Mouse (Mus musculus): ENCODE measurements around the gene Gm20388. TPM values are rescaled to one million over a fixed set of nuclear protein-coding genes. Genes with fewer than 3 reads are reported as not detected.

The Gm20388 gene
- polyA plus RNA-seq, 1 experiment from 2014 or later = 12.4 TPM

GRCm38 (mm10) chr8:123819683-123820610, 3909.3 kb downstream of the Gm20388 start:
- Histone ChIP-seq H3K9me3 (ENCODE audit: control insufficient read depth, low read length) (no peaks in the 10 kb centered on the region), H3K4me1 (ENCODE audit: control insufficient read depth, insufficient read depth, low read depth, low read length) (no peaks in the 10 kb centered on the region), H3K27ac (ENCODE audit: low read depth, low read length) (no peak overlapping the region), H3K4me3 (ENCODE audit: low read length) (no peak overlapping the region), H3K9ac (ENCODE audit: low read depth, low read length) (no peak overlapping the region), H3K27me3 (replicated peaks; ENCODE audit: control insufficient read depth, insufficient read depth, low read length) (no peaks in the 10 kb centered on the region), H3K4me2 (ENCODE audit: low read length) (no peak overlapping the region), H3K36me3 (ENCODE audit: control insufficient read depth, insufficient read depth, low read length) (peaks cover 7% of the 10 kb centered on the region)
- no peak for ATAC-seq
- WGBS = 92% methylated on average over 19 of the region's 19 CpGs

GRCm38 (mm10) chr8:123820780-123821179, 3910.1 kb downstream of the Gm20388 start:
- Histone ChIP-seq H3K4me2 (ENCODE audit: low read length) (no peak overlapping the region), H3K4me1 (ENCODE audit: control insufficient read depth, insufficient read depth, low read depth, low read length) (no peaks in the 10 kb centered on the region), H3K9ac (ENCODE audit: low read depth, low read length) (no peak overlapping the region), H3K4me3 (ENCODE audit: low read length) (no peak overlapping the region), H3K9me3 (ENCODE audit: control insufficient read depth, low read length) (no peaks in the 10 kb centered on the region), H3K27me3 (replicated peaks; ENCODE audit: control insufficient read depth, insufficient read depth, low read length) (no peaks in the 10 kb centered on the region), H3K36me3 (ENCODE audit: control insufficient read depth, insufficient read depth, low read length) (peaks cover 7% of the 10 kb centered on the region), H3K27ac (ENCODE audit: low read depth, low read length) (no peak overlapping the region)
- no peak for ATAC-seq
- WGBS = 94% methylated on average over 6 of the region's 6 CpGs

GRCm38 (mm10) chr8:123823111-123823510, 3912.5 kb downstream of the Gm20388 start:
- Histone ChIP-seq H3K27ac (ENCODE audit: low read depth, low read length) (no peak overlapping the region), H3K4me2 (ENCODE audit: low read length) (no peak overlapping the region), H3K36me3 (ENCODE audit: control insufficient read depth, insufficient read depth, low read length) (peaks cover 11% of the 10 kb centered on the region), H3K4me1 (ENCODE audit: control insufficient read depth, insufficient read depth, low read depth, low read length) (no peaks in the 10 kb centered on the region), H3K27me3 (replicated peaks; ENCODE audit: control insufficient read depth, insufficient read depth, low read length) (no peaks in the 10 kb centered on the region), H3K4me3 (ENCODE audit: low read length) (no peak overlapping the region), H3K9ac (ENCODE audit: low read depth, low read length) (no peak overlapping the region), H3K9me3 (ENCODE audit: control insufficient read depth, low read length) (no peaks in the 10 kb centered on the region)
- no peak for ATAC-seq
- 96% methylated on average over 10 of the region's 10 CpGs for WGBS

GRCm38 (mm10) chr8:123823532-123824123, 3913.0 kb downstream of the Gm20388 start:
- no peak for ATAC-seq
- Histone ChIP-seq H3K4me3 (ENCODE audit: low read length) (no peak overlapping the region), H3K27ac (ENCODE audit: low read depth, low read length) (no peak overlapping the region), H3K4me2 (ENCODE audit: low read length) (no peak overlapping the region), H3K9ac (ENCODE audit: low read depth, low read length) (no peak overlapping the region), H3K9me3 (ENCODE audit: control insufficient read depth, low read length) (no peaks in the 10 kb centered on the region), H3K36me3 (ENCODE audit: control insufficient read depth, insufficient read depth, low read length) (peaks cover 14% of the 10 kb centered on the region), H3K4me1 (ENCODE audit: control insufficient read depth, insufficient read depth, low read depth, low read length) (no peaks in the 10 kb centered on the region), H3K27me3 (replicated peaks; ENCODE audit: control insufficient read depth, insufficient read depth, low read length) (no peaks in the 10 kb centered on the region)
- 92% methylated on average over 18 of the region's 18 CpGs for WGBS

GRCm38 (mm10) chr8:123826001-123826400, 3915.4 kb downstream of the Gm20388 start:
- H3K4me3 ChIP-seq (ENCODE audit: low read length) = no peak overlapping the region
- no peak overlapping the region for H3K27ac ChIP-seq (ENCODE audit: low read depth, low read length)
- 59% methylated on average over 9 of the region's 9 CpGs for WGBS
- ATAC-seq = peak; percentile 63; the same call in 1 of the 2 replicates
- no peak overlapping the region for H3K9ac ChIP-seq (ENCODE audit: low read depth, low read length)
- no peaks in the 10 kb centered on the region for H3K9me3 ChIP-seq (ENCODE audit: control insufficient read depth, low read length)
- H3K4me1 ChIP-seq (ENCODE audit: control insufficient read depth, insufficient read depth, low read depth, low read length) = no peaks in the 10 kb centered on the region
- peaks cover 30% of the 10 kb centered on the region for H3K36me3 ChIP-seq (ENCODE audit: control insufficient read depth, insufficient read depth, low read length)
- H3K4me2 ChIP-seq (ENCODE audit: low read length) = no peak overlapping the region
- no peaks in the 10 kb centered on the region for H3K27me3 ChIP-seq (replicated peaks; ENCODE audit: control insufficient read depth, insufficient read depth, low read length)

GRCm38 (mm10) chr8:123826758-123827157, 3916.1 kb downstream of the Gm20388 start:
- H3K27me3 ChIP-seq (replicated peaks; ENCODE audit: control insufficient read depth, insufficient read depth, low read length) = no peaks in the 10 kb centered on the region
- no peaks in the 10 kb centered on the region for H3K9me3 ChIP-seq (ENCODE audit: control insufficient read depth, low read length)
- peaks cover 30% of the 10 kb centered on the region for H3K36me3 ChIP-seq (ENCODE audit: control insufficient read depth, insufficient read depth, low read length)
- H3K4me1 ChIP-seq (ENCODE audit: control insufficient read depth, insufficient read depth, low read depth, low read length) = no peaks in the 10 kb centered on the region
- H3K4me3 ChIP-seq (ENCODE audit: low read length) = no peak overlapping the region
- no peak overlapping the region for H3K4me2 ChIP-seq (ENCODE audit: low read length)
- 88% methylated on average over 7 of the region's 7 CpGs for WGBS
- H3K9ac ChIP-seq (ENCODE audit: low read depth, low read length) = no peak overlapping the region
- ATAC-seq = no peak
- H3K27ac ChIP-seq (ENCODE audit: low read depth, low read length) = no peak overlapping the region

- no peaks in the 10 kb centered on the region for H3K27me3 ChIP-seq (replicated peaks; ENCODE audit: control insufficient read depth, insufficient read depth, low read length)
- H3K36me3 ChIP-seq (ENCODE audit: control insufficient read depth, insufficient read depth, low read length) = peaks cover 34% of the 10 kb centered on the region
- no peak overlapping the region for H3K9ac ChIP-seq (ENCODE audit: low read depth, low read length)
- H3K9me3 ChIP-seq (ENCODE audit: control insufficient read depth, low read length) = no peaks in the 10 kb centered on the region
- H3K27ac ChIP-seq (ENCODE audit: low read depth, low read length) = no peak overlapping the region
- no peaks in the 10 kb centered on the region for H3K4me1 ChIP-seq (ENCODE audit: control insufficient read depth, insufficient read depth, low read depth, low read length)
- no peak overlapping the region for H3K4me3 ChIP-seq (ENCODE audit: low read length)
- no peak for ATAC-seq
- 95% methylated on average over 13 of the region's 13 CpGs for WGBS
- no peak overlapping the region for H3K4me2 ChIP-seq (ENCODE audit: low read length)
Measured at GRCm38 (mm10) chr8:123827523-123827922, 3916.9 kb downstream of the Gm20388 start.

GRCm38 (mm10) chr8:123832757-123833156, 3922.1 kb downstream of the Gm20388 start:
- WGBS = 98% methylated on average over 4 of the region's 4 CpGs
- H3K27me3 ChIP-seq (replicated peaks; ENCODE audit: control insufficient read depth, insufficient read depth, low read length) = no peaks in the 10 kb centered on the region
- ATAC-seq = no peak
- H3K9ac ChIP-seq (ENCODE audit: low read depth, low read length) = no peak overlapping the region
- H3K4me3 ChIP-seq (ENCODE audit: low read length) = no peak overlapping the region
- H3K27ac ChIP-seq (ENCODE audit: low read depth, low read length) = no peak overlapping the region
- H3K4me1 ChIP-seq (ENCODE audit: control insufficient read depth, insufficient read depth, low read depth, low read length) = no peaks in the 10 kb centered on the region
- H3K36me3 ChIP-seq (ENCODE audit: control insufficient read depth, insufficient read depth, low read length) = peaks cover 56% of the 10 kb centered on the region
- H3K9me3 ChIP-seq (ENCODE audit: control insufficient read depth, low read length) = no peaks in the 10 kb centered on the region
- no peak overlapping the region for H3K4me2 ChIP-seq (ENCODE audit: low read length)

GRCm38 (mm10) chr8:123835451-123835850, 3924.8 kb downstream of the Gm20388 start:
- H3K9me3 ChIP-seq (ENCODE audit: control insufficient read depth, low read length) = no peaks in the 10 kb centered on the region
- no peak overlapping the region for H3K4me3 ChIP-seq (ENCODE audit: low read length)
- ATAC-seq = peak; percentile 72; the same call in 1 of the 2 replicates
- no peak overlapping the region for H3K27ac ChIP-seq (ENCODE audit: low read depth, low read length)
- no peaks in the 10 kb centered on the region for H3K27me3 ChIP-seq (replicated peaks; ENCODE audit: control insufficient read depth, insufficient read depth, low read length)
- no peaks in the 10 kb centered on the region for H3K4me1 ChIP-seq (ENCODE audit: control insufficient read depth, insufficient read depth, low read depth, low read length)
- peaks cover 39% of the 10 kb centered on the region for H3K36me3 ChIP-seq (ENCODE audit: control insufficient read depth, insufficient read depth, low read length)
- H3K9ac ChIP-seq (ENCODE audit: low read depth, low read length) = no peak overlapping the region
- 57% methylated on average over 9 of the region's 9 CpGs for WGBS
- no peak overlapping the region for H3K4me2 ChIP-seq (ENCODE audit: low read length)
